Mouse (Mus musculus) MEL (cell line): ENCODE measurements around the gene Tmed10.

ENCODE experiments used
- CHD2 ChIP-seq: IDR thresholded peaks from 2 replicates; pipeline ENCODE4 v1.6.1; 2011; ENCODE audit warnings: low read length, improper control_type of control experiment
- CTCF ChIP-seq, 3 experiments: IDR thresholded peaks in 2 of 3; conservative IDR thresholded peaks in 1 of 3; 2 replicates each; pipeline ENCODE4 v1.5.1; 2011 to 2012; ENCODE audit warnings: low read length in 3 of 3, low read depth in 2 of 3, mild to moderate bottlenecking in 2 of 3, improper control_type of control experiment in 1 of 3, inconsistent platforms in 1 of 3, mixed read lengths in 1 of 3, moderate library complexity in 1 of 3; ENCODE audit not compliant: control insufficient read depth in 1 of 3, insufficient read depth in 1 of 3, poor library complexity in 1 of 3, severe bottlenecking in 1 of 3
- SIN3A ChIP-seq: IDR thresholded peaks from 2 replicates; pipeline ENCODE4 v1.6.1; 2012; ENCODE audit warnings: low read length, improper control_type of control experiment, inconsistent platforms
- ZKSCAN1 ChIP-seq: IDR thresholded peaks from 2 replicates; pipeline ENCODE4 v1.6.1; 2012; ENCODE audit warnings: low read depth, mild to moderate bottlenecking, inconsistent platforms, low read length, improper control_type of control experiment, moderate library complexity

DNA sequence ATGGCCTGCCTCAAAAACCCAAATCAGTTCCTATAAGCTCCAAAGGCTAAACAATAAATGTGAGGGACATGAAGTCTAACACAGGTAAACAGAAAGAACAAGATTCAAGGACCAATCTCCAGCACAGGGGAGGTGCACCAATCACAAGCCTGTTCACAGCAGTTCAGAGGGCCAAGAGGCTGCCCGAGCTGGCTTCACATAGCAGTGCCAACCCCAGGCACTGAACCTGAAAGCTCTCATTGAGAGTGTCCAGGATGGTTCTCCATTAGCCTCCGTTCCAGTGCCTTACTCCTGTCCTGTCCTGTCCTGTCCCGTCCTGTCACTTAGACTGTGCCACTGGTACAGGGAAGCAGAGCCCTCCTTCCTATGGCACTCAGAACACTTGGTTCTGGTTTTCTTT is 27.5 kb downstream of the Tmed10 start:
- TF ChIP-seq CTCF (IDR thresholded peaks at IDR 0.05 in 2 of 3, conservative IDR thresholded peaks at IDR 0.05 in 1 of 3; ENCODE audit: control insufficient read depth in 1 of 3, insufficient read depth in 1 of 3, low read depth in 2 of 3, low read length in 3 of 3, poor library complexity in 1 of 3, severe bottlenecking in 1 of 3), result no peak
- TF ChIP-seq SIN3A, result no peak
- no peak for TF ChIP-seq ZKSCAN1
- no peak for TF ChIP-seq CHD2
